Mouse (Mus musculus) intestine, embryonic 16.5 days (tissue): ENCODE data around the gene Nat8l. TPM values are rescaled to one million over a fixed set of nuclear protein-coding genes. Genes with fewer than 3 reads are reported as not detected.
"Not testable (repeated sequence)": the region's sequence is repeated elsewhere in the genome, so short reads cannot be mapped to it uniquely, and the experiment has no call there.

ENCODE experiments used
- ATAC-seq: fragments of 200-750 bp; cut with Nextera tagmentation; 2 replicates; pipeline ENCODE4 v1.8.0; 2017; ENCODE audit warnings: moderate TSS enrichment, moderate library complexity
- H3K27ac ChIP-seq: fragments of 300-500 bp; sonication (generic); 2 replicates; pipeline ENCODE4 v1.5.1; 2014; ENCODE audit warnings: mild to moderate bottlenecking, low read length
- H3K27me3 ChIP-seq: fragments of 300-500 bp; sonication (generic); replicated peaks from 2 replicates; pipeline ENCODE4 v1.6.1; 2014; ENCODE audit warnings: low read length, control low read depth, mixed read lengths; ENCODE audit not compliant: control insufficient read depth, insufficient read depth
- H3K36me3 ChIP-seq: fragments of 300-500 bp; sonication (generic); 2 replicates; pipeline ENCODE4 v1.6.1; 2014; ENCODE audit warnings: low read length, control low read depth; ENCODE audit not compliant: control insufficient read depth, insufficient read depth
- H3K4me1 ChIP-seq: fragments of 300-500 bp; sonication (generic); 2 replicates; pipeline ENCODE4 v1.6.1; 2014; ENCODE audit warnings: low read length, control low read depth, mixed read lengths; ENCODE audit not compliant: control insufficient read depth, insufficient read depth
- H3K4me2 ChIP-seq: fragments of 300-500 bp; sonication (generic); 2 replicates; pipeline ENCODE4 v1.6.1; 2014; ENCODE audit warnings: low read depth, low read length, control low read depth
- H3K4me3 ChIP-seq: fragments of 300-500 bp; sonication (generic); 2 replicates; pipeline ENCODE4 v1.5.1; 2014; ENCODE audit warnings: mild to moderate bottlenecking, low read length
- H3K9ac ChIP-seq: fragments of 300-500 bp; sonication (generic); 2 replicates; pipeline ENCODE4 v1.6.1; 2014; ENCODE audit warnings: low read depth, low read length
- H3K9me3 ChIP-seq: fragments of 300-500 bp; sonication (generic); 2 replicates; pipeline ENCODE4 v1.6.1; 2016; ENCODE audit warnings: low read length, control low read depth; ENCODE audit not compliant: control insufficient read depth
- WGBS: fragments of 180-500 bp; shearing (Covaris S2); extraction: QIAGEN DNeasy Blood & Tissue Kit; methylation state at CpG from one replicate; pipeline ENCODE4 v1.1.7; 2014; 5-methylcytosine and 5-hydroxymethylcytosine counted together
- polyA plus RNA-seq: library from polyadenylated mRNA; unstranded; fragments of >200 nt; fragmentation: Nextera tagmentation; extraction: Ambion mirVana; gene quantifications from 2 replicates; pipeline ENCODE4 v1.2.1, GENCODE M21; 2015

The Nat8l gene
- polyA plus RNA-seq, result 0.17 and 0.22 TPM in 2 replicates

DNA sequence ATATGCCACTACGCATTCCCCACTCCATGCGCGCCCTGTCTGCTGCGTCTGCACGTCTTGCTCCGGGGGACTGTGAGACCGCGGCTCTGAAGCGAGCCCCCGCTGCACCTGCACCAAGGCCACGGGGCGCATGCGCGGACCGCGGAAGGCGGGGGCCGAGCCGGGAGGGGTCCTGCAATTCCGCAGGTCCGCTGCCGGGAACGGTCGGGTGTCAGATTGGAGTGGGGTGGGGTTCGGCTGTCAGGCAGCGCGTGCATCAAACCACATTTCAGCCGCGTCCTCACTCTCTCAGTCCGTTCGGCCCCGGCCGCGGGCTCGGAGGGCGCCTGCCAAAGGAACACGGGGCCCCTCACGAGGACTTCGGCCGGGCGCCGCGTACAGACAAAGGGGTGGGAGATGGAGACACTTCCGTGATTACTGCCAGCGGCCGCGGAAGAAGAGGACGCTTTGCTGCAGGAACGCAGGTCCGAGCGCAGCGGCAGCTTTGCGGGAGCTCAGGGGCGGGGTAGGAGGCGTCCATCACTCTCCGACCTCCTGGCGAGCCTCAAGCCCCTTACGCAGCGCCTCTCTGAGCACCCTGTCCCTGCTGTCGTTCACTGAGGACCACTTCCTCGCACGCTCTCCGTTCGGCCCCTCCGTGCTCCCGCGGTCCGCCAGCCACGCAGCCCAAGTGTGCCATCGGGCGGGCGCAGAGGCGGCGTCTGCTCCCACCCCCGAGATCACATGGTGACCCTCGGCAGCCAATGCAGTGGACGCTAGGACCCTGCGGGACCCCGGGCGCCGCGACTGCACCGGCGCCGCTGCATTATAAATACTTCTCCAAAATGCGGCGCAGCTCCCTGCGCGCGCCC lies at the start of gene Nat8l:
Nat8l (plus strand) TSS at position 142 of the 851 bp plus-strand sequence.
- H3K9ac ChIP-seq, result peak within 1 kb of the TSS; percentile 56
- peaks cover 39% of the 10 kb centered on the region for H3K27me3 ChIP-seq
- under 1% methylated on average over 88 of the region's 90 CpGs for WGBS
- peaks cover 10% of the 10 kb centered on the region; the same call in 1 of the 2 replicates for H3K4me1 ChIP-seq
- H3K27ac ChIP-seq, result no peak within 1 kb of the TSS
- peak; percentile 75 for ATAC-seq
- H3K4me3 ChIP-seq, result peak within 1 kb of the TSS; percentile 62
- H3K9me3 ChIP-seq, result no peaks in the 10 kb centered on the region
- H3K4me2 ChIP-seq, result peak within 1 kb of the TSS; percentile 95
- no peaks in the 10 kb centered on the region for H3K36me3 ChIP-seq

DNA sequence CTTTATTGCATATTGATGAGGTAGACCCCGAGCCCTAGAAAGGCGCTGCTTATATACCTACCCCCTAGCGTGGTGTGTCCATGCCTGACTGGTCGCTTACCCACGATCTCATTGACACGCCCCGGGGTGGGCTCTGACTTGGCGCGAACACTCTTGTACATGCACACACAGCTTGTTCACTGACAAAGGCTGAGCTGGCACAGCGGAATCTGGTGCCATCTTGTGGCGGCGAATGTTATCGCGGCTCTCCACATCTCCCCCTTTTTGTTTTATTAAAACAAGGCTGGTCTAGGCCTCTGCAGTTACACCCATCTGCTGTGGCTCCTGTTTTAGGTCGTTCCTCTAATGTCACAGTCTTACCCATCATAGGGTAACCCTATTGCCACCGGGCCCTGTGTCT lies 48.7 kb upstream of the Nat8l start:
- not testable (repeated sequence) for H3K36me3 ChIP-seq, H3K9me3 ChIP-seq, H3K27me3 ChIP-seq, H3K4me3 ChIP-seq, ATAC-seq, H3K9ac ChIP-seq, H3K4me2 ChIP-seq, H3K4me1 ChIP-seq, H3K27ac ChIP-seq
- 84% methylated on average over 16 of the region's 16 CpGs for WGBS

DNA sequence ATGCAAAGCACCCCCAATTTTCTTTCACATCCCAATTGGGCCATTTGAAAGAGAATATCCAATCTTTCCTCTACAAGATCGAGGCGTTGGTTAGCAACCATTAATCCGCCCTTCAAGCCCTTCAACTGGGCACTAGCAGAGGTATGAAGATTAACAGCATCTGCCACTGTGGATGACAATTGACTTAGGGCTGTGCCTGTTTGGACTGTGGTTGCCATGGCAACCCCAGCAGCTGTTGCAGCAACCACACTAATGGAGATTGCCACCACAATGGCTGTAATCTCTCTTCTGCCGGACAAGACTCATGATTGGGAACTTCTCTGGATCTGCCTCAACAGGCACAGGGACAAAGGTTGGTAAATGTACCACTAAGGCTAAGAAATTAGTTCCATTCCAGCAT lies 47.5 kb upstream of the Nat8l start:
- no peaks in the 10 kb centered on the region for H3K27me3 ChIP-seq
- H3K9ac ChIP-seq, result no peak overlapping the region
- no peak for ATAC-seq
- peaks cover 10% of the 10 kb centered on the region; the same call in 1 of the 2 replicates for H3K9me3 ChIP-seq
- no peak overlapping the region for H3K27ac ChIP-seq
- 83% methylated on average over 4 of the region's 4 CpGs for WGBS
- no peak overlapping the region for H3K4me3 ChIP-seq
- H3K36me3 ChIP-seq, result no peaks in the 10 kb centered on the region
- no peak overlapping the region for H3K4me2 ChIP-seq
- no peaks in the 10 kb centered on the region for H3K4me1 ChIP-seq

DNA sequence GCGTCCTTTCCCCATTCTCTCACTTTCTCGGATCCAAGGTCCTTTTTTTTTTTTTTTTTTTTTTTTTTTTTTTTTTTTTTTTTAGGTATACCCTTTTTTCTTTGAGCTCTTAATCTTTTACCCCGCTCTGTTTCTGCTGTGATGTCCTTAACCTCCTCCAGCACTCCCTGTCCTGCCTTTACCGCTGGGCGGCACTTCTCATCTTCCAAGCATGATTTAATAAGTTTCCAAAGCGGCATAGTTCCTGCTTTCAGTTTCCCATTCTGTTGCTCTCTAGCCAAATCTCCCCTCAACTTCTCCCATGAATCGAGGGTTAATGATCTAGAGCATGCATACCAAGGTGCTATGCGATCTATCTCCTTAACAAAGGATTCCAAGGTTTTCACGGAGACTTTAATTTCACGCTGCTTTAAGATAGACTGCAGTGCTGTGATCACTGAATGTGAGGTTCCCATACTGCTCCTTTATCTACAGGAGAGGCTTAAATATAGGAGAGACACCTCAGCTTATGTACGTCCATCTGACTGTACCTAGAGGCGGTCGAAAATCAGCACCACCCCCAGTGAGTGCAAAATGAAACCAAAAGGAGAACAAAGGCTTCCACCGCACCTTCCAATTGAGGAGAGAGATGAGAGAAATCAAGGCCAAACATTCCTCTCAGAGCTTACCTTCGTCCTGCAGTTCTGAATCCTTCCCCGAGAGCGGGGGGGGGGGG lies 42.2 kb upstream of the Nat8l start:
- H3K4me1 ChIP-seq, result no peaks in the 10 kb centered on the region
- H3K4me2 ChIP-seq, result no peak overlapping the region
- no peak overlapping the region for H3K27ac ChIP-seq
- peaks cover 8% of the 10 kb centered on the region for H3K9me3 ChIP-seq
- 89% methylated on average over 17 of the region's 17 CpGs for WGBS
- no peaks in the 10 kb centered on the region for H3K27me3 ChIP-seq
- no peak overlapping the region for H3K4me3 ChIP-seq
- no peaks in the 10 kb centered on the region for H3K36me3 ChIP-seq
- no peak for ATAC-seq
- H3K9ac ChIP-seq, result no peak overlapping the region

- H3K36me3 ChIP-seq, result no peaks in the 10 kb centered on the region
- no peak overlapping the region for H3K27ac ChIP-seq
- no peak overlapping the region for H3K4me3 ChIP-seq
- WGBS, result 39% methylated on average over 10 of the region's 10 CpGs
- H3K9ac ChIP-seq, result no peak overlapping the region
- H3K4me2 ChIP-seq, result no peak overlapping the region
- peaks cover 8% of the 10 kb centered on the region for H3K9me3 ChIP-seq
- H3K27me3 ChIP-seq, result no peaks in the 10 kb centered on the region
- no peak for ATAC-seq
- H3K4me1 ChIP-seq, result no peaks in the 10 kb centered on the region
Measured at GRCm38 (mm10) chr5:33954354-33954753, 41.4 kb upstream of the Nat8l start.

GRCm38 (mm10) chr5:33955868-33956267 lies 39.9 kb upstream of the Nat8l start:
- H3K9ac ChIP-seq, result no peak overlapping the region
- 73% methylated on average over 4 of the region's 4 CpGs for WGBS
- no peaks in the 10 kb centered on the region for H3K27me3 ChIP-seq
- no peaks in the 10 kb centered on the region for H3K36me3 ChIP-seq
- H3K27ac ChIP-seq, result no peak overlapping the region
- H3K4me3 ChIP-seq, result no peak overlapping the region
- ATAC-seq, result no peak
- peaks cover 8% of the 10 kb centered on the region for H3K9me3 ChIP-seq
- no peak overlapping the region for H3K4me2 ChIP-seq
- no peaks in the 10 kb centered on the region for H3K4me1 ChIP-seq

- no peak for ATAC-seq
- no peak overlapping the region for H3K9ac ChIP-seq
- WGBS, result 68% methylated on average over 4 of the region's 4 CpGs
Measured at GRCm38 (mm10) chr5:33959382-33959781, 36.4 kb upstream of the Nat8l start.

GRCm38 (mm10) chr5:33974736-33975135 lies 21.0 kb upstream of the Nat8l start:
- Histone ChIP-seq H3K36me3 (no peaks in the 10 kb centered on the region), H3K4me3 (no peak overlapping the region), H3K27me3 (no peaks in the 10 kb centered on the region), H3K4me2 (no peak overlapping the region), H3K27ac (no peak overlapping the region), H3K4me1 (no peaks in the 10 kb centered on the region), H3K9ac (no peak overlapping the region), H3K9me3 (no peaks in the 10 kb centered on the region)
- no peak for ATAC-seq
- 64% methylated on average over 2 of the region's 2 CpGs for WGBS

More at GRCm38 (mm10) chr5:33959382-33959781, 36.4 kb upstream of the Nat8l start:
- Histone ChIP-seq H3K36me3 (no peaks in the 10 kb centered on the region), H3K4me2 (no peak overlapping the region), H3K4me3 (no peak overlapping the region), H3K9me3 (no peaks in the 10 kb centered on the region), H3K4me1 (no peaks in the 10 kb centered on the region), H3K27me3 (no peaks in the 10 kb centered on the region), H3K27ac (no peak overlapping the region)

- 41% methylated on average over 3 of the region's 3 CpGs for WGBS
- Histone ChIP-seq H3K4me1 (no peaks in the 10 kb centered on the region), H3K27me3 (no peaks in the 10 kb centered on the region), H3K27ac (no peak overlapping the region), H3K9ac (no peak overlapping the region), H3K4me2 (no peak overlapping the region), H3K36me3 (no peaks in the 10 kb centered on the region), H3K4me3 (no peak overlapping the region), H3K9me3 (no peaks in the 10 kb centered on the region)
- no peak for ATAC-seq
Measured at GRCm38 (mm10) chr5:33976267-33976666, 19.5 kb upstream of the Nat8l start.
